Mouse (Mus musculus) myocyte (in vitro differentiated cells): ENCODE data around the gene Gpr39. TPM values are rescaled to one million over a fixed set of nuclear protein-coding genes. Genes with fewer than 3 reads are reported as not detected.

Experiments used
- H3K27me3 ChIP-seq: one replicate; pipeline ENCODE4 v1.6.1; 2011; ENCODE audit not compliant: control insufficient read depth, insufficient read depth, insufficient read length
- H3K36me3 ChIP-seq: one replicate; pipeline ENCODE4 v1.6.1; 2011; ENCODE audit not compliant: control insufficient read depth, insufficient read depth
- H3K4me2 ChIP-seq: one replicate; pipeline ENCODE4 v1.6.1; 2011; ENCODE audit warnings: low read depth, control low read depth
- H3K4me3 ChIP-seq: one replicate; pipeline ENCODE4 v1.5.1; 2011; ENCODE audit warnings: mild to moderate bottlenecking, control low read depth, moderate library complexity
- H3K79me2 ChIP-seq: one replicate; pipeline ENCODE4 v1.6.1; 2011; ENCODE audit not compliant: control insufficient read depth, insufficient read depth
- H3ac ChIP-seq: one replicate; pipeline ENCODE4 v1.6.1; 2011; ENCODE audit not compliant: control insufficient read depth, insufficient read length
- CEBPB ChIP-seq: IDR thresholded peaks from 2 replicates; pipeline ENCODE4 v1.6.1; 2011; ENCODE audit warnings: mild to moderate bottlenecking, moderate library complexity; ENCODE audit not compliant: poor library complexity, insufficient read depth, severe bottlenecking
- E2F4 ChIP-seq: IDR thresholded peaks from one replicate; pipeline ENCODE4 v1.6.1; 2011; ENCODE audit warnings: mild to moderate bottlenecking, control low read depth, moderate library complexity; ENCODE audit not compliant: insufficient read depth
- MAX ChIP-seq: IDR thresholded peaks from one replicate; pipeline ENCODE4 v1.6.1; 2011; ENCODE audit warnings: low read depth, mild to moderate bottlenecking, control low read depth
- MYOD1 ChIP-seq, 3 experiments: IDR thresholded peaks; one replicate each; pipeline ENCODE4 v1.6.1; 2011; ENCODE audit warnings: control low read depth in 2 of 3, low read depth in 2 of 3, mild to moderate bottlenecking in 2 of 3, moderate library complexity in 1 of 3; ENCODE audit not compliant: insufficient read length in 2 of 3, control insufficient read depth in 1 of 3
- MYOG ChIP-seq, 3 experiments: IDR thresholded peaks; one replicate each; pipeline ENCODE4 v1.6.1; 2011; ENCODE audit warnings: control low read depth in 2 of 3, low read depth in 2 of 3, mild to moderate bottlenecking in 2 of 3; ENCODE audit not compliant: insufficient read length in 2 of 3, control insufficient read depth in 1 of 3, insufficient read depth in 1 of 3
- POLR2A ChIP-seq: IDR thresholded peaks from one replicate; pipeline ENCODE4 v1.6.1; 2011; ENCODE audit warnings: low read depth, mild to moderate bottlenecking, control low read depth, moderate library complexity; ENCODE audit not compliant: insufficient read length
- POLR2AphosphoS2 ChIP-seq: IDR thresholded peaks from one replicate; pipeline ENCODE4 v1.6.1; 2011; ENCODE audit warnings: low read depth, control low read depth; ENCODE audit not compliant: insufficient read length
- REST ChIP-seq: IDR thresholded peaks from one replicate; pipeline ENCODE4 v1.6.1; 2011; ENCODE audit warnings: mild to moderate bottlenecking, control low read depth, moderate library complexity; ENCODE audit not compliant: insufficient read depth, insufficient read length
- SRF ChIP-seq: IDR thresholded peaks from one replicate; pipeline ENCODE4 v1.6.1; 2011; ENCODE audit warnings: low read depth; ENCODE audit not compliant: control insufficient read depth, insufficient read length
- TCF12 ChIP-seq: IDR thresholded peaks from one replicate; pipeline ENCODE4 v1.6.1; 2011; ENCODE audit warnings: mild to moderate bottlenecking, control low read depth; ENCODE audit not compliant: poor library complexity, insufficient read depth, severe bottlenecking
- TCF3 ChIP-seq: IDR thresholded peaks from one replicate; pipeline ENCODE4 v1.6.1; 2011; ENCODE audit warnings: low read depth, control low read depth; ENCODE audit not compliant: insufficient read length
- USF1 ChIP-seq: IDR thresholded peaks from one replicate; pipeline ENCODE4 v1.6.1; 2011; ENCODE audit warnings: low read depth, mild to moderate bottlenecking, control low read depth, moderate library complexity
- polyA plus RNA-seq: library from polyadenylated mRNA; unstranded; fragments of >200 nt; fragmentation: generic; extraction: Trizol; gene quantifications from one replicate; pipeline ENCODE4 v1.2.1, GENCODE M21; 2012; ENCODE audit warnings: missing spikeins

The Gpr39 gene
- polyA plus RNA-seq, 1 experiment: 7.6 TPM

GRCm38 (mm10) chr1:125730537-125730880 is 53.7 kb downstream of the Gpr39 start:
- H3K36me3 ChIP-seq: no peaks in the 10 kb centered on the region
- H3K4me3 ChIP-seq: no peak overlapping the region
- TF ChIP-seq MYOD1 (IDR thresholded peaks at IDR 0.05; ENCODE audit: control insufficient read depth in 1 of 3, insufficient read length in 2 of 3, low read depth in 2 of 3) (no peak), USF1 (no peak), REST (no peak), MAX (no peak), E2F4 (no peak), TCF3 (no peak), TCF12 (no peak), POLR2A (no peak), MYOG (IDR thresholded peaks at IDR 0.05; ENCODE audit: control insufficient read depth in 1 of 3, insufficient read depth in 1 of 3, insufficient read length in 2 of 3, low read depth in 2 of 3) (no peak), SRF (no peak), POLR2AphosphoS2 (no peak), CEBPB (no peak)
- H3ac ChIP-seq: no peak overlapping the region
- H3K4me2 ChIP-seq: no peak overlapping the region
- no peaks in the 10 kb centered on the region for H3K27me3 ChIP-seq
- H3K79me2 ChIP-seq: no peaks in the 10 kb centered on the region

DNA sequence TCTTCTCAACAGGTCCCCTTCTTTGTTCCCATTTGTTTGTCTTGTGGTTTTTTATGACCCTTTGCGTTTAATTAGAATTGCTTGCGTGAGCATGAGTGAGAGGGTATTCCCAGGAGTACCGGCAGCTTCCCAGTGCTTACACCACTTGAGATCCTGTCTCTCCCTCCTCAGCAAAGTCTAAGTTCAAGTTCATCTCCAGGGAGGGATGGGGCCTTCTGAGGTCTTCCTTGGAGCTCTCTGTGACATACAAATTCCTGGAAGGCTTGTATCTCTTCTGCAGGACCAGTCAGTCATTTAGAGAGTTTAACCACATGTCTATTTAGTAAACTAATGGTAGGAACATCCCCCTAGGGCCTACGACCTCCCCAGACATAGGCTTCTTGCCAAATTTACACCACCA is 55.1 kb downstream of the Gpr39 start:
- H3K4me3 ChIP-seq: no peak overlapping the region
- H3ac ChIP-seq: no peak overlapping the region
- H3K27me3 ChIP-seq: no peaks in the 10 kb centered on the region
- H3K4me2 ChIP-seq: no peak overlapping the region
- H3K36me3 ChIP-seq: no peaks in the 10 kb centered on the region
- H3K79me2 ChIP-seq: no peaks in the 10 kb centered on the region
- TF ChIP-seq POLR2A (no peak), MAX (no peak), E2F4 (no peak), TCF12 (no peak), TCF3 (no peak), CEBPB (no peak), REST (no peak), USF1 (no peak), MYOD1 (IDR thresholded peaks at IDR 0.05; ENCODE audit: control insufficient read depth in 1 of 3, insufficient read length in 2 of 3, low read depth in 2 of 3) (no peak), SRF (no peak)

GRCm38 (mm10) chr1:125744766-125745165 is 68.0 kb downstream of the Gpr39 start:
- Histone ChIP-seq H3ac (no peak overlapping the region), H3K4me2 (no peak overlapping the region), H3K27me3 (no peaks in the 10 kb centered on the region), H3K79me2 (no peaks in the 10 kb centered on the region), H3K4me3 (no peak overlapping the region), H3K36me3 (no peaks in the 10 kb centered on the region)
- TF ChIP-seq SRF (no peak), TCF12 (no peak), MYOD1 (IDR thresholded peaks at IDR 0.05; ENCODE audit: control insufficient read depth in 1 of 3, insufficient read length in 2 of 3, low read depth in 2 of 3) (no peak), TCF3 (no peak), POLR2AphosphoS2 (no peak), REST (no peak)

- H3K36me3 ChIP-seq: no peaks in the 10 kb centered on the region
Observed at GRCm38 (mm10) chr1:125755335-125755996, 78.7 kb downstream of the Gpr39 start.

DNA sequence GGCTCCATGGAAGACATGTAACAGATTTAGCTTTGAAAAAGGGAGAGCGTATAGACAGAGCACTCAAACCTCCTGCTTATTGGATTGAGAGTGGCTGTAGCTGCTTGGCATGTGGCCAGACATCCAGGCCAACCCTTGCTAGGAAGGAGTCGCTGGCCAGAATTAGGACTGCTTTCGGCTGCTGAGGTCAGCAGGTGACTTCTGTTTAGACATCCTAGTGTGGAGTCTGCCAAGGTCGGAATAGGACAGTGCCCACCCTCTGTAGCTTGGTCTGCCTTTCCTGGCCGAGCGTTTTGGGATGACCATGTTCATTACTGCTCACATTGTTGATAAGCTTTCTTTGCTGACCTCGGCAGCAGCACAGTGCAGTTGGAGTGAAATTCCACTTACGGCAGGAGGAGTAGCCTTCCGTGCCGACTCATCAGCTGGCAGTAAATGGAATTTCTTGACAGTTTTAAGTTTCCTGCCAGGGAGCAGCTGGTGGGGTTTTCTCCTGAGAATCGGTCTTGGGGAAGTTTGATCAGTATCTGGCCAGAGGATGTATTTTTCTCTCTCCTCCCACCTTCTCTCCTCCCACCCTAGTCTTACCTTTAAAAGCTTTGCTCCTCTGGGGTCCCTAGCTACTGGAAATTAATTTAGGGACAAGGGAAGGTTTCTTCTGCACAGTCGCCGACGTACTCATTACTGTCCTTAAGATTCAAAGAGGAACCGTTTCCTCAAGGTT is 83.3 kb downstream of the Gpr39 start:
- TF ChIP-seq POLR2A: no peak
- TF ChIP-seq POLR2AphosphoS2: no peak
- no peak for TF ChIP-seq TCF12
- no peak for TF ChIP-seq MYOD1 (IDR thresholded peaks at IDR 0.05; ENCODE audit: control insufficient read depth in 1 of 3, insufficient read length in 2 of 3, low read depth in 2 of 3)
- no peak for TF ChIP-seq MYOG (IDR thresholded peaks at IDR 0.05; ENCODE audit: control insufficient read depth in 1 of 3, insufficient read depth in 1 of 3, insufficient read length in 2 of 3, low read depth in 2 of 3)
- TF ChIP-seq CEBPB: no peak
- TF ChIP-seq MAX: no peak
- no peak for TF ChIP-seq E2F4
- no peak for TF ChIP-seq USF1
- TF ChIP-seq SRF: no peak
- TF ChIP-seq TCF3: no peak
- TF ChIP-seq REST: no peak
- H3K36me3 ChIP-seq: no peaks in the 10 kb centered on the region
- no peak overlapping the region for H3ac ChIP-seq
- no peaks in the 10 kb centered on the region for H3K79me2 ChIP-seq
- H3K27me3 ChIP-seq: no peaks in the 10 kb centered on the region
- H3K4me3 ChIP-seq: no peak overlapping the region
- H3K4me2 ChIP-seq: peak overlapping the region; percentile 32

More at GRCm38 (mm10) chr1:125755335-125755996, 78.7 kb downstream of the Gpr39 start:
- no peak overlapping the region for H3ac ChIP-seq
- TF ChIP-seq SRF (no peak), CEBPB (no peak)
- no peak overlapping the region for H3K4me3 ChIP-seq
- H3K79me2 ChIP-seq: no peaks in the 10 kb centered on the region
- H3K4me2 ChIP-seq: no peak overlapping the region
- H3K27me3 ChIP-seq: no peaks in the 10 kb centered on the region
